Mouse (Mus musculus) left cerebral cortex, postnatal 10 days (tissue): ENCODE results near the gene Gata3. TPM values are rescaled to one million over a fixed set of nuclear protein-coding genes. Genes with fewer than 3 reads are reported as not detected.

Experiments
- DNase-seq, 2 experiments: peaks; one replicate each; pipeline ENCODE4 v3.0.0; 2021 to 2022; ENCODE audit warnings: low spot score in 2 of 2, mixed read lengths in 1 of 2; ENCODE audit errors: extremely low spot score in 1 of 2
- intact Hi-C: fragments of 180-260 bp; cut with DNase I; formaldehyde crosslinking; loops from one replicate; pipeline ENCODE4 v1.15.1; 2025
- total RNA-seq, 2 experiments: library from RNA; stranded (reverse); gene quantifications; 2 replicates each; pipeline ENCODE4 v1.2.3; 2021

Gene Gata3
- total RNA-seq: under 1 TPM; 0.11 to 0.49 TPM

DNA sequence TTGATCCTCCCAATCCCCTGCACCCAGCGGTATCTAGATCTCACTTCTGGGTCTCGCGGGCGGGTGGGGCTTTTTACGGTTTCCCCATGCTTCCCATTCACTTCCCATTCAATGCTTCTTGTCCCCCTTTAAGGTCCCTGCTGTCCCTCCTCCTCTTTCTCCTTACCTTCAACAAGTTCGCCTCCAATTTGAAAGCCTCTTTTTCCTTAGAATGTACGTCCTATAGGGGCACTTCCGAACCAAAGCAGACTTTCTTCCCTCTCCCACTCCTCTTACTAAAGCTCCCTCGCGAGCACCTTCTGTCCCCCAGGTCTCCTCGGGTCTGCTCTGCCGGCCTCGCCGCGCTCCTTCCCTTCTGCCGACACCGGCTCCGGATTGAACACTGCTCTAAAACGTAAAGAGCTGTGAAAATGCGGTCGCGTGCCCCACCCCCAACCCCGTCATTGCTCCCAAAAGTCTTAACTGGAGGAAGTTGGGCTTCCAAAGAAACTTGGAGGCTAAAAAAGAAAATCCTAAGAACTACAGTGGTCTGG is at the start of gene Gata3:
Gata3 (minus strand) TSS at position 384 of the 533 bp plus-strand sequence.
- no peak for DNase-seq
- intact Hi-C loops: loop anchor here (5.0 kb wide), 1 partner anchor 118 kb away; no protein-coding TSS in a partner anchor

DNA sequence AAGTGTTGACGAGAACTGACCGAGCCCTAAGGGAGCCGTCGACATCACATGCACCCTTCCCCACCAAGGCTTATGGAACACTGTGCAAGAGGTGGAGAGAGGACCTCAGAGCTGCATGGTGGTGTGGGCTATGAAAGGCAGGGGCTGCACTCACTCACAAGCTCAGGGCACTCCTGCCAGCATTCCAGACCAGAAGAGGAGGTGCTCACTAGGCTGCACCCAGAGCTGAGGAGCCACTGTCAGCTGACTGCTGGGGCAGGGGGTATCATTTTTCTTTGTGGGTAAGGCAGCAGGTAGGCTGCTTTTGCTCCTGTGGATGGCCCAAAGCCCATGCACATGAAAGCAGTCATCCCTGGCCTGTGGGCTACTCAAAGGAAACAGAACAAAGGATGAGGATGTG is 49.4 kb upstream of the Gata3 start:
- intact Hi-C loops: no loop called here
- DNase-seq: no peak

DNA sequence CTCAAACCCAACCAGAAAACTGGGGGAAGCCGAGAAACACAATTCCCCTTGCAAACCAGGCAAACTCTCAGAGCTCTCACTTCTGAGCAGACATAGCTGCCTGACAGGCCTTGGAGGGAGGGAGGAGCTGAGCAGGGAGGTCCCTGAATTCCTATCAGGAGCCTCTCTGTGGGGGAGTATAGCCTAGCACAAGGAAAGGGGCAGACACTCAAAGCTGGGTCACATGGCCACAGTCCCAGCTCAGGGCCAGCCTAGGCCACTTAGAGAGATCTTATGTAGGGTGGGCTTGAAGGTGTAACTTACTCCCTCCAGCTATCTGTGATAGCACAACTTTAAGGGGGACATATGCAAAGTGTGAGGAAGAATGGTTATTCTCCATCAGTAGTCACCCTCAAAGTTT is 46.1 kb upstream of the Gata3 start:
- intact Hi-C loops: no loop called here
- no peak for DNase-seq

DNA sequence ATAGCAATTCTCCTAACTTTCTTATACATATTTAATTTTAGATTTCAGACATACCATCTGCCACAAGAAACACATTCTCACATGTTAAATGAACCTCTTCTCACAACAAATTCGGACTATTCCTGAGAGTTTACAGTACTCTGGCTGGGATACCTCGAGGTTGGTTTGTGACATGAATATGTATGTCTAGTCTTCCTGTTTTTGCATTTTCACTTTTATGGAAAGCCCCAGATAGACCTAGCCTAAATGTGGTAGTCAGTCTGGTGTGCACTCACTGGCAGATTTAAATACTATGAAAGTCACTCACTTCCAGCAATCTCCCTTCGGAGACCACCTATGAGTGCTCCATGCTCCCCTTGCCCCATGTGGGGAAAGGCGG is 37.1 kb upstream of the Gata3 start:
- intact Hi-C loops: no loop called here
- DNase-seq: no peak

DNA sequence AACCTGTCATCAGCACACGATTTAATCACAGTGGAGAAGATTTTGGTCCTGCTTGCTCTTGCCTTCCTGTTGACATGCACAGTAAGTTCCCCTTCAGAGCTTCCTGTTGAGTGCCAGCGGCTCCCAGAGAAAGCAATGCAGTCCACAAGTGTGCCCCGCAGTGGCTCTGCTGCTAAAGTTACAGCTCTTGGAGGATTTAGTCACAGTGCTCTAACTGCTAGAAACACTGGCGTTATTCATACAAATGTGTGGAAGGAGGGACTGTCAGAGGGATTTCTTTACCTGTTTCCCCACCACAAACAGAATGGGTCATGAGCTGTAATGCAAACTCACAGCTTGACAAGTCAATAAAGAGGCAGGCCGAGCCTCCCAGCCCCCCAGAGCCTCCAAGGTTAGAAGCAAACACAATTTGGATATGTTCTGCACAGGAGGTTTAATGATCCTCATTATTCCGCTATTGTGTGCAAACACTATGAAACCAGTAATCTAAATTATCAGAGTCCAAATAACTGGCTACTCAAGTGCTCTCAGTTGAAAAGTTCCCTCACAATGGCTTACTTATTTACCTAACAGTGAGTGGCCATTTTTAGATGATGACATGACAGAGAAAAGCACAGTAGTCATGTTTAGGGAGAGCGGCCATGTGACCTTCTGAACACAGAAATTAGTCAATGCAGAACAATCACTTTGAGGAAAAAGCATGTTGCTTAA is 36.5 kb upstream of the Gata3 start:
- DNase-seq: no peak
- intact Hi-C loops: no loop called here

DNA sequence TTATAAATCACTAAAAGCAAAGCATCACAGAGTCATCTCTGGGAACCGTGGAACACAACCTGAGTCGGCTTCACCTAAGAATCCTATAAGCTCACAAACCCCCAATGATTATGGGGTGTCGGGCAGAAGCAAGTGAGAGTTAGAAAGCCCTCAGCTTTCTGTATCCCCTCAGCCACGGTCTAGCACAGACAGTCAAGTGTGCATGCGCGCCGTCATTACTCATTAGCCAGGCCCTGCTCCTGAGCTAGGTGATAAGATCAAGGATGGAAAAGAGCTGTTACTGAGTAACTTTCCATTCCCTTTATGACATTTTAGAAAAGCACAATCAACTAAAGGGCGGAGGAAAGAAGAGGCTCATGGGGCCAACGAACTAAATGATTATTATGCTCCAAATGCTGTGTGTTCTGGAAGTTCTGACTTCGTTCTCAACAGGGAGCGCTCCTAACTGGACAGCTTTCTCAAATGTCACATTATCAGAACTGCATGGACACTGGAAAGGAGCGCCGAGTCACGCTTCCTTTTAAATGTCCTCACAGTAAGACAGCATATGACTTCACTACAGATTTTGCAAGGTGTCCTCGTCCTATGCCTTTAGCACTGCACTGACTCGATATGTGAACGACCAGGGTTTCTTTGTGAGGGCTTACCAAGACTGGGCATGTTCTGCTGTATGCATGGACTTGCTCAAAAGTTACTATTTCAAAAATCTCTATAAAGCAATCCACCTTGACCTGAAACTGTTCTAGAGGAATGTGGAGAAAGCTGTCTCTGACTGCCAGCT is 29.0 kb upstream of the Gata3 start:
- intact Hi-C loops: no loop called here
- no peak for DNase-seq

DNA sequence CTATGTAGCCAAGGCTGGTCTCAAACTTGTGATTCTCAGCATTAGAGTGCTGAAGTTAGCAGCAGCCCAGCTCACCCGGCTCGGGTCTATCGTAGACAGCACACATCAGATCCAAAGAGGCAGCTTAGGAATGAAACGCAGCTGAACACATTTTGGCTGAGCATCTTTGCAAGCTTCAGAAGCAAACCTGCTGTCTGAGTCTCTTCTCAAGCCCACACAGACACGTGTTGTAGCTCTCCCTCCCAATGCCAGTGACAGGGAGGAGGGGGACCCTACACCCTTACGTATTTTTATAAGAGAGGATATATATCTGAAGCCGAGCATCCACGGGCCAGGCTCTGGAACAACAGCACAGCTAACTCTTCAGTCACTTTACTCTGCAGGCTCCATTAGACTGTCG is 27.8 kb upstream of the Gata3 start:
- intact Hi-C loops: no loop called here
- peak in 1 of 2 experiments; percentile 5 for DNase-seq

DNA sequence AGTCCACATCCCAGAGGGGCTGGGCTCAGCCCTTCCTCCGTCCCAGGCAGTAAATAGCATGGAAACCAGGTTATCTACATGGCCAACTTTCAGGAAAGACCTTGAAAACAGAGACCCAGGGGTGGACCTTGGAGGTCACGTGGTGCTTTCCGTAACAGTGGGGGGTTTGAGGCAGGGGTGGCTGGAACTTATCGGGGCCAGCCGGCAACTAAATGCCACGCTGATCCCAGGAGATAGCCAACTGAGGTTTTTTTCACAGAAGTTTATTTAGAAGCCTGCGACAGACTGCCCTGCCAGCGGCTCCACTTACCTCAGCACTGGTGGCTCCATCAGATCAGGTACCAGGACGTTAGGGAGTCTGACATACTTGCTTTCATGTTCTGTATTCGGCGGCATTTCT is 16.2 kb upstream of the Gata3 start:
- intact Hi-C loops: no loop called here
- no peak for DNase-seq

DNA sequence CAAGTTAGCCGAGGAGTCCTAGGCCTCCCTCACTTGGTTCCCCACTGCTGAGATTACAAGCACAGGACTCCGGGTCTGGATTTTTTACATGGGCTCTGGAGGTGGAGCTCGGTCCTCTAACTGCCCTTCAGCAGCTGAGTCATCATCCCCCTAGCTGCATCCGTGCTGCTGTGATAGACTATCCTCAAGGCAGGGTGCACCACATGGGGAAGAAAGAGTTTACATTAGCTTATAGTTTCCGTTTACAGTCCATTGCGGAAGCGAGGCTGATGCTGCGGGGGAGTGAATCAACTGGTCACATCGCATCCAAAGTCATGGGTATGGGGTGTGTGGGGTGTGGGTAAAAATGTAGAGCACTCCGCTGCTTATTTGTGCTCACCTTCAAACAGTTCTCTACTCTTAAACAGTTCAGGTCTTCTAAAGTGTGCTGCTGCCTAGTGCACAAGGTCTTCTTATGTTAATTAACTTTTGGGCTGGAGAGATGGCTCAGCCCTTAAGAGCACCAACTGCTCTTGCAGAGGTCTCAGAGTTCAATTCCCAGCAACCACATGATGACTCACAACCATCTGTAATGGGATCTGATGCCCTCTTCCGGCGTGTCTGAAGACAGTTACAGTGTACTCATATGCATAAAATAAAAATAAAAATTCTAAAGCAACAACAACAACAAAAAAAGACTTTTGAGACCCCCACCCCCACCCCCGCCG is 14.2 kb upstream of the Gata3 start:
- intact Hi-C loops: no loop called here

DNA sequence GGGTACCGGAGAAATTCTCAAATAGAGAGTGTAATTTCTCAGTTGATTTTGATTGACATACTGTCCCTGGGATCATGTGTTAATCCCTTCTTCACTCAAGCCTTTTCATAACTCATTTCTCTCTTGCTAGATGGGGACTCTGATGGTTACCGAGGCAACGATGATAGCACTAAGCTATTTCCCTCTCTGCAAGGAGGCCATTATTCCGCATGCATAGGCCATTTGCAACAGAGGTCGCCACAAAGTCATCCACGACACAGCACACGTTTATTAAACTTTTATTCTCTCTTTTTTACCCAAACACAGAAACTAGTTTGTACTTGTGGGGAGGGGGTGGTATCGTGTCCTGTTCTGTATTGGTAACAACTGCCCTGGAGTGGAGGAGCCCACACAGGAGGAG is 8.0 kb upstream of the Gata3 start:
- intact Hi-C loops: no loop called here
- no peak for DNase-seq

More for the DNA sequence above, 14.2 kb upstream of the Gata3 start:
- DNase-seq: no peak

DNA sequence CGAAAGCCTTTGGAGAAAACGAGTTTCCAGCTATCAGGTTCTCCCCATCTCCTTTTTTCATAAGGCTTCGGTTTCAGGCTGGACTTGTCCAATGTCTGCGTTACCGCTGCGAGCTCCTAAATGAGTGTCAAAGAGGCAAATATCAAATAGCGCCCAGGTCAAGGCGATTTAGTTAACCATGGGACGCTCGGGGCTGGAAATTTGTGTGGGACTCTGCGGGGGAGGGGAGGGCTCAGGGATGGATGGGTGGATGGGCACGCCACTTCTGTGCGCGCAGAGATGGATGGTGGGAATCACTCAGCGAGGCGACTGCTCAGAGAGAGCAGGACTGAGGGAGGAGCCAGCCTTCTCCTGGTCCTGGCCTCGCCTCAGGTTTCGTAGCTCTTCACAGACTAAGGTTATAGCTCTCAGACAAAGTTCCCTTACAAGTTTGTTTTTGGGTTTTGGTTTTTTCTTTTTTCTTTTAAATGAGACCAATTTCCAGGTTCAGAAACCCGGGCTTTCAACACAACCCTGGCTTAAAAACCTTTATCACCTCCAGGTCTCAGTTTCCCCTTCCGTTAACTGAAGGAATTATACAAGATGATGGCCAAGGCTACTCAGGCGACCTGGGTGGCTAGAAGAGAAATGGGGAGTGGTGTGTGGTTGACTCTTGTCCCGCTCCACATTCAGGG is 6.4 kb upstream of the Gata3 start:
- no peak for DNase-seq
- intact Hi-C loops: no loop called here

DNA sequence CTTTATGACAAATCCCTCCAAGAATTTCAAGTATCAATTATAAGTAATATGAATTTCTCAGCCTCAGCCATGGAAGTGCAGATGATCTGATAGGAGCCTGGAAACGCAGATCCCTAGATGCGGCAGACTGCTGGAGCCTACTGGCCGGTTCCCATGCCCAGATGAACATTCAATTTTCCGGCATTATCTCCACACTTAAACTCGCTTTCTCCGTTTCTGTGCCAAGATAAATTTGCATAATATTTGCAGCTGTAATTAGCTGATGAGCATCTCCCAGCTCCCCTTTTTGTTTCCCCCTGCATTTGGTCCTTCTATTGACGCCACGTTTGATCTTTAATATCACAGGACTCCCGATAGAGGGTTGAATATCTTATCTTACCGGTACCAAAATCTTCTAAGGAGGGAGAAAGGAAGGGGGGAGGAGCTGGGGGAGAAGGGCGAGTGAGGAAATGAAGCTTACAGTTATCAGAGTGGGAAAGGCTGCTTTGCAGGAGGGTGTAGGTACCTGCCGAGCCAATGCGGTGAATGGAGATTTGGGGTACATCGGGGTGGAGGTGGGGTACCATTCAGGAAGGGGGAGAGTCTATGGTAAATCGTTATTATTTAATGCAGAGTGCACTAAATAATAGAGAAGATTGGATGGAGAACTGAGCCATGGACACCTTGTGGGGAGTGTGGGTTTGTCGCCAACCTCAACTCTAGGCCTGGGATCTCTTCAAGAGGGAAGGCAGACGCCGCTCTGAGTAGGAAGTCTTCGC is 5.2 kb upstream of the Gata3 start:
- no peak for DNase-seq
- intact Hi-C loops: loop anchor here (5.0 kb wide), 1 partner anchor 112 kb away; no protein-coding TSS in a partner anchor

DNA sequence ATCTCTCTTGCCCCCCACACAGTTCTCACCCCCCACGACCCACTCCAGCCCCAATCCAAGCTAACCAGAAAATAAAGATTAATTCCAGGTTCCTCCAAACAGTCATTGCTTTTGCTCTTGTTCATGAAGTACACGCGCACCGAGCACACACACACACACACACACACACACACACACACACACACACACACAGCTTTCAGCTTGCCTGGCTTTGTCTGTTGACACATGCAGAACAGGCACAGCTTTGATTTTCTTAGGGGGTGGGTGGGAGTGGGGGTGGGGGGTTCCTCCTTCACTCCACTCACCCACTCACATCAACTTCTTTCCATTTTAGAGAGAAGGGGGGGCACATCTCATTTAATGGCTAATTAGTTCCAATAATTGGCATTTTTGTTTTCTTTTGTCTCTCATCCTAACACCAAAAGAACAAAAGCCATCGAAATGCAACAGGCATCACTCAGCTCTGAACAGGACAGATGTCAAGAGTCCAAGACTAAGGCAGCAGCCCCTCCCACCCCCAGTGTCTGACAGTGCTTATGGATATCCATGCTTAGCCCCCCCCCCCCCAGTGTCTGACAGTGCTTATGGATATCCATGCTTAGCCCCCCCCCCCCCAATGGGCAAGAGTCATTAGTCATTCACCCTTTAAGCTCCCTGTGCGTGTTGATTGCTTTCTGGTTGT is 3.6 kb upstream of the Gata3 start:
- intact Hi-C loops: loop anchor here (5.0 kb wide), 1 partner anchor 114 kb away; no protein-coding TSS in a partner anchor
- no peak for DNase-seq

DNA sequence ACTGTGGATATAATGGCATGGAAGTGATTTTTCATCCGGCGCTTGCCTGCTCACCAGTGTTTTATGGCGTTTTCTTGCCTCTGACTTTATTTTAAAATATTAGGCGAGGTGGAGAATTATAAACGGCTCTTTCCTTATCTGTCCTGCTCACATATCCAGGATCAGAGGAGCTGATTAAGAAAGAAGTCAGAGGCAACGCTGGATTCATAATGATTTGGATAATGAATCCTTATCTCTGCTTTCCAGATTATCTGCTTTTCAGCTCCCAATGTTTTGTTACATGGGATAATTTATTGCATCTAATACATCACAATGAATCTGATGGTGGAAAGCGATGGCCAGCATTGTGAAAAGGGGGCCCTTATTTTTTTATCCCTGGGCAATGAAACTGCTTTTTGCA is 2.7 kb upstream of the Gata3 start:
- no peak for DNase-seq
- intact Hi-C loops: loop anchor here (5.0 kb wide), 1 partner anchor 115 kb away; no protein-coding TSS in a partner anchor

DNA sequence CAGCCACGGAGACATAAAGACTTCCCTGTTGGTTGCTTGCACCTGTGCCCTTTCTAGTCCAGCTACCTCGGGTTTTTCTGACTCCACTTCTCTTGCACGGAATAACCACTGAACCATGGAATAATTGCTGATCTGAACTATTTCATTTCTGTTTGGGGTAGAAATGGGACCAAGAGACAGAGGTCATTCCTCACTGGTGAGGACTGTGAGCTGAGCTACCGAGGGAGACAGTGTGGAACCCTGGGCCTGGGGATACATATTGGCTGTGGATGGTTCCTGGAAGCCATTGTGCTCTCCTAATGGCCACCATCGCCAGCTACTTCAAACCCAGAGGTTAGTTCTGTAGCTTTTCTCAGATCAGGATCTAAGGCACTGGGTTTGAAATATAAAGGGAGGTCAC is 1.1 kb upstream of the Gata3 start:
- intact Hi-C loops: loop anchor here (5.0 kb wide), 1 partner anchor 116 kb away; no protein-coding TSS in a partner anchor
- DNase-seq: no peak

DNA sequence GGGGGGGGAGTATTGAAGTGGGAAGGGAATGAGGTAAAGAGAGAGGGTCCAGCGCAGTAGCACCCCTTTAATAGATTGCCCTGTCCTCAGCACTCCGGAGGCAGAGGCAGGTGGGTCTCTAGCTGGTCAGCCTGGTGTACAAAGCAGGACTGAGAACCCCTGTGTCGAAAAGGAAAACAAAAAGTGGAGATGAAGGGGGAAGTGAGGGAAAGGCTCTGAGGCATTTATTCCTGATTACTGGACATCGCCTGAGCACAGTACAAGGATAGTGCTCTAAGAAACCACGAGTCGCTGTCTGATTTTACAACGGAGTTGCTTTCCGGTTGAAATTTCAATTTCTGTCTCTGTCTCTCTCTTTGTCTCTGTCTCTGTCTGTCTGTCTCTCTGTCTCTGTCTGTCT is 417 bp upstream of the Gata3 start:
- intact Hi-C loops: loop anchor here (5.0 kb wide), 1 partner anchor 117 kb away; no protein-coding TSS in a partner anchor
- no peak for DNase-seq

DNA sequence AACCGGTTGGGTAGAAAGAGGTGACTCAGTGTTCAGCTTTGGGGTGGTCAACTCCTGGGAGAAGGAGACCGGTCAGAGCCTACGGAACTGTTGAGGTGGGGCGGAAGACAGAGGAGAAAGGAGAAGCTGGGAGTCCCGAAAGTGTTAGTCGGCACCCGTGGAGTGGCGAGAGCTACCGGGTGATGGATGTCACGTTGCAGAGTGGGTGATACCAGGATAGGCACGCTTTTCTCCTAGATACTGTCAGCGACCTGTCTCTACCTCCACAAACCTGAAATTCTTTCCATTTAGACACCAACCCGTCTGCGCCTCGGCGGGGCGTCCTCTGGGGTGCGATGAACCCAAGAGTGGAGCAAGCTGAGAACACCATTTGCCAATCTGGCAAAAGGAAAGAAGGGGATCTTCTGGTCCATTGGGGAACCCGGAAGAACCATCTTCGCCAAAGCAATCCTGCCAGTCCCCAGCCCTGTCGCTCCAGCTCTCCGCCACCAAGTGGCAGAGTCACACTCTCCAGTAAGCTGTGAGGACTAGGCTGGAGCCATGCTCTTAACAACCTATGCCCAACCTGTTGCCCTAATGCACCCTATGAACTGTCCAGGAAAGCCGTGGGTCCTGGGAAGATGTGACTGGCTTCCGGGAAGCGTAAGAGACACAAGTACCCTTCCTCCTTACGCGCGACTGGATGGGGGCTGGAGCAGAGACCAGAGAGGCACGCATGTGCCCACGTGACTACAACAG is 752 bp downstream of the Gata3 start, which contains the start of gene 9230102O04Rik:
9230102O04Rik (minus strand) TSS at position 628 of the 738 bp plus-strand sequence.
- intact Hi-C loops: no loop called here
- DNase-seq: no peak
